Mouse (Mus musculus): ENCODE measurements around the gene Mob3a.

The Mob3a gene

DNA sequence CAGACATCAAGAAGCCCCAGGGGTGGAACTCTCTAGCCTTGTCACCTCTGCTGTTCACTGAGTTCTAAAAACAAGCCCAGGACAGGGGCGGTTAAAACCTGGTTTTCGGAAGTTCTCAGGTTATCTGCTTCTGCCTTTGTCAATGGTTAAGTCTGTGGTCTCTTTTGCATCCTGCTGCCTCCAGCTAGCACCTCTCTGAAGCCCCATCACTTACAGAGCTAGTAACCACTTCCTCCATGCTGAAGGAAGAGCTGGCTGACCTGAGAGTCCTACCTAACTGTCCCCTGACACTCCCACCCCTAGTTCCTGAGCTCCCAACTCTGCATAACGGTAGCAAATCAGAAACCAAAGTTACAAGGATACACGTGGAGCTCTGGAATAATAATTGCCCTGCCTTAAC lies 1.0 kb downstream of the Mob3a start:
- in situ Hi-C loops (cut with MboI, MseI), result loop anchor here (5.0 kb wide), 1 partner anchor 37 kb away; no protein-coding TSS in a partner anchor

- in situ Hi-C loops (cut with MboI, MseI), result loop anchor here (5.0 kb wide), 1 partner anchor 37 kb away; no protein-coding TSS in a partner anchor
These were observed 1.7 kb downstream of the Mob3a start for GRCm38 (mm10) chr10:80700038-80700504.

GRCm38 (mm10) chr10:80698605-80699004 lies 3.2 kb downstream of the Mob3a start:
- in situ Hi-C loops (cut with MboI, MseI), result no loop called here

GRCm38 (mm10) chr10:80697812-80698211 lies 4.0 kb downstream of the Mob3a start:
- in situ Hi-C loops (cut with MboI, MseI), result no loop called here

DNA sequence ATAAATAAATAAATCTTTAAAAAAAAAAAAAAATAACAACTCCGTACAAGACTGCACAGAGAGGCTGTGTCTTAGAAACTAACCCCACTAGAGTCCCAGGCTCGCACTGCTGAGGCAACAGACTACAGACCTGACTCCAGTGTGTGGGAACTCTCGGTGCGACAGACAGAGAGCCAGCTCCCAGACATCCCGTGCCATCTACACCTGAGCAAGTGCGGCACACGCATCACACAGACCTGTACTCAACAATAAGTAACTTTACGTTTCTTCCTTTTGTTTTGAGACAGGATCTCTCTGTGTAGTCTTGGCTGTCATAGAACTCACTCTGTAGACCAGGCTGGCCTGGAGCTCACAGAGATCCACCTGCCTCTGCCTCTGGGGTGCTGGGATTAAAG lies 4.4 kb downstream of the Mob3a start:
- in situ Hi-C loops (cut with MboI, MseI), result no loop called here

DNA sequence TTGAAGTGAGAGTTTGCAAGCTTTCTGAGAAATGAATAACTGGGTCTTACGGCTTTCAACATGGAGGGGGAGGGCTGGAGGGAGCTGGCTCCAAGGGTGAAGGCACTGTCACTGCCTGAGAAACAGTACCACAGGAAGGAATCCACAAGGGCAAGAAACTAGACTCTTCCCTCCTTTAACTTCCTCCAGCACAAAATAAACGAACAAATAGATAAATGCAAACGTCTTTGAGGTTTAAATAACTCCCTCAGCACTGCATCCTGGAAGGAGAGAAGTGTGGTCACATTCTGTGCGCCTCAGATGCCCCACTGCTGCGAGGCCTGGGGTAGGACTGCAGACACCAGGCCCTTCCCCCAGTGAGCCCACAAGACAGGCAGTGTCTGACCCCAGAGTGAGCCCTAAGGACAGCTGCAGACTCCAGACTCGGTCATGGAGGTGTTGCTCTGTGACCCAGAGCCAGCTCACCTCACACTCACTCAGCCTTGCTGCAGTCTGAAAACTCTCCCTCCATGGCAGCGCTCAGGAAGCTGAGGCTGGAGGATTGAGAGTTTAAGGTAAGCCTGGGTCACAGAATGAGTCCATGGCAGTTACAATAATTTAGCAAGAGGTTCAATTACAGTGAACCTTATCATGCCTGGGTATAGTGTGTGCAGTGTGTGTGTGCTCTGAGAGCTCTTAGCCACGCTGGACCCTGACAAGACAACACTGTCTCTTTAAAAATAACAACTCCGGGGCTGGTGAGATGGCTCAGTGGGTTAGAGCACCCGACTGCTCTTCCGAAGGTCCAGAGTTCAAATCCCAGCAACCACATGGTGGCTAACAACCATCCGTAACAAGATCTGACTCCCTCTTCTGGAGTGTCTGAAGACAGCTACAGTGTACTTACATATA lies 5.0 kb downstream of the Mob3a start:
- in situ Hi-C loops (cut with MboI, MseI), result no loop called here

GRCm38 (mm10) chr10:80695801-80696501 lies 5.8 kb downstream of the Mob3a start:
- in situ Hi-C loops (cut with MboI, MseI), result no loop called here

GRCm38 (mm10) chr10:80695186-80695585 lies 6.6 kb downstream of the Mob3a start:
- in situ Hi-C loops (cut with MboI, MseI), result no loop called here

DNA sequence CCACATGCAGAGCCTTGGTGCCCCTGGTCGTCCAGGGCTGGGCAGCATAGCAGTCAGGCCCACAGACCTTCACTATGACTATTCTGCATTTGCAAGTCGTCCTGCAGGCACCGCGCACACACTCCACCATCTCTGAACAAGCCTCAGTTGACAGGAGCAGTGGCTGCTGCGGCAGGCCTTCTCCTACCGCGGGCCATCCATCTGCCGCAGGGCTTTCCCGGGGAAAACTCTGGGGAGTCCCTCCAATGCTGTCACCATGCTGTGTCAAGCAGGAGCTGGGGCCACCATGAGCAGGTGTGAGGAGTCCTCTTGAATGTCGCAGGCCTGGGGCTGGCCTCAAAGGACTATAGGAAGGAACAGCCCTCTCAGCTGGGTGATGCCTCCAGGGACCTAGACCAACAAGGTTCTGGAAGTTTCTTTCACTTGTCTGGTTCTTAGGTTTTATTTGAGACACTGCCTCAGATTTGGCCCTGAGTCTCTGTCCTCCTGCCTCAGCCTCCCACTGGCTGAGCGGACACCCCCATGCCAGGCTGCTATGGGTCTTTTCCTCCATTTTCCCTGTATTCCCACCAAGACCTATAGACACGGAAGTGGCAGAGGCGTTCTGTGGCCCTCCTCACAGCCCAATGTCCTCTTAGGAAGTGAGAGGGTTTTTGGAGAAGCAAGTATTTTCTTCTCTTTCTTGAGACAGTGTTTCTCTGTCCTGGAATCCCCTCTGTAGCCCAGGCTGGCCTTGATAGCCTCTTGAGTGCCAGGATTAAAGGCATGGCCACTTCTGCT lies 7.4 kb downstream of the Mob3a start:
- in situ Hi-C loops (cut with MboI, MseI), result no loop called here

- in situ Hi-C loops (cut with MboI, MseI), result no loop called here
These were observed 8.3 kb downstream of the Mob3a start for GRCm38 (mm10) chr10:80693401-80694045.

GRCm38 (mm10) chr10:80692249-80693165 lies 9.3 kb downstream of the Mob3a start:
- in situ Hi-C loops (cut with MboI, MseI), result no loop called here

DNA sequence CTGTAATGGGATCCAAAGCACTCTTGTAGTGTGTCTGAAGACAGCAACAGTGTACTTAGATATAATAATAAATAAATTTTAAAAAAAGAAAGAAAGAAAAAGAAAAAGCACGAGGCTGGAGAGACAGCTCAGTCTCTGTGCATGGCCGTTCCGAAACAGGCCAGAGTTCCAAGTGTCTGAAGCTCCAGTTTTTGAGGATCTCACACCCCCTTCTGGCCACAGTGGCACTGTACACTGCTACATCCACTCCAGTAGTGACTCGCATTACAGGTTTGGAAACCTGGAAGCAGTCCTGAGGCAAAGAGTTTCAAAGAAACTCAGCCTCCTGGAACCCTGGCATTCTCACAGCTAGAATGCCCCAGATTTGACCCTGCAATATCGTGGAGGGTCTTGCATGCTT lies 13.9 kb downstream of the Mob3a start:
- in situ Hi-C loops (cut with MboI, MseI), result loop anchor here (5.0 kb wide), 1 partner anchor 61 kb away; no protein-coding TSS in a partner anchor

DNA sequence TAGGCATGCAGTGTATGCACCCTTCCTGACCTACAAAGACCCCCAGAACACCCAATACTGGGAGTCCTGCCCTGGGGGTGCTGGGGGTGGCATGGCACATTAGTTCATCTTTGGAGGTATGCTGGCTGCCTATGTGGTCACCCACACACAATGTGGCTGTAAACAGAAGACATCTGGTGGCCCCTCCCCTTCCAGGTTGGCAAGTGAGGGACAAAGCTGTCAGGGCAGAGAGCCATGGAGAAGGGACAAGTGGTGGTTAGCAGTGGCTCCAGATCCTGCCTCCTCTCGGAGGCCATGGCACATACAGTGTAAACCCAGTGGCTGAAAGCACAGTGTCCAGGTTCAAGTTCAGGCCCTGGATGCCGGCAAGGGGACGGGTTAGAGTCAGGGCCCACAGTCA lies 15.2 kb downstream of the Mob3a start:
- in situ Hi-C loops (cut with MboI, MseI), result loop anchor here (5.0 kb wide), 1 partner anchor 59 kb away; no protein-coding TSS in a partner anchor

GRCm38 (mm10) chr10:80684984-80685383 lies 16.8 kb downstream of the Mob3a start:
- in situ Hi-C loops (cut with MboI, MseI), result loop anchor here (5.0 kb wide), 2 partner anchors 58 to 108 kb away; partner anchors contain the start of gene Klf16

GRCm38 (mm10) chr10:80684214-80684613 lies 17.6 kb downstream of the Mob3a start:
- in situ Hi-C loops (cut with MboI, MseI), result loop anchor here (5.0 kb wide), 1 partner anchor 107 kb away; the partner anchor contains the start of gene Klf16

GRCm38 (mm10) chr10:80683647-80684046 lies 18.1 kb downstream of the Mob3a start:
- in situ Hi-C loops (cut with MboI, MseI), result loop anchor here (5.0 kb wide), 1 partner anchor 106 kb away; the partner anchor contains the start of gene Klf16

GRCm38 (mm10) chr10:80682003-80682402 lies 19.8 kb downstream of the Mob3a start:
- in situ Hi-C loops (cut with MboI, MseI), result loop anchor here (5.0 kb wide), 1 partner anchor 105 kb away; the partner anchor contains the start of gene Klf16

GRCm38 (mm10) chr10:80680260-80680696 lies 21.5 kb downstream of the Mob3a start:
- in situ Hi-C loops (cut with MboI, MseI), result loop anchor here (5.0 kb wide), 1 partner anchor 103 kb away; the partner anchor contains the start of gene Klf16

GRCm38 (mm10) chr10:80679556-80680259 lies 22.1 kb downstream of the Mob3a start:
- in situ Hi-C loops (cut with MboI, MseI), result loop anchor here (5.0 kb wide), 1 partner anchor 102 kb away; the partner anchor contains the start of gene Klf16
